Mouse (Mus musculus): ENCODE data around the gene Gtf2b.

Gene Gtf2b

GRCm38 (mm10) chr3:142817506-142817905 is 52.7 kb downstream of the Gtf2b start:
- no peak for DNase-seq (ENCODE audit: low read depth, low spot score)

DNA sequence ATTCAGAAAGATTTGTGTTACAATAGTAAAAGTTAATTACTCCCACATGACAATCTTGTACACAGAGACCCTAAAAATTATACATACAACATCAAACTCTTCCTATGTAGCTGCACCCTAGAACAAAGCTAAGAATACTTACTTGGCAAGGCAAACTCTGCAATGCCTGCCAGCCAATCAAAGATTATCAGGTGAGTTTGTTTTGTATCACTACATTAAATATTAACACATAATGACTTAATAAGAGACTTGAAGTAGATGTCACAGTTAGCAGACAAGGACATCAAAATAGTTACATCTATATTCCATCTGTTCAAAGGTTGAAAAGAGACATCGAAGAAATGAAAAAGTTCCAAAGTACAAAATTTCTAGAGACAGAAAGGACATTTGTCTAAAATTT is 58.8 kb downstream of the Gtf2b start:
- no peak for DNase-seq (ENCODE audit: low read depth, low spot score)

DNA sequence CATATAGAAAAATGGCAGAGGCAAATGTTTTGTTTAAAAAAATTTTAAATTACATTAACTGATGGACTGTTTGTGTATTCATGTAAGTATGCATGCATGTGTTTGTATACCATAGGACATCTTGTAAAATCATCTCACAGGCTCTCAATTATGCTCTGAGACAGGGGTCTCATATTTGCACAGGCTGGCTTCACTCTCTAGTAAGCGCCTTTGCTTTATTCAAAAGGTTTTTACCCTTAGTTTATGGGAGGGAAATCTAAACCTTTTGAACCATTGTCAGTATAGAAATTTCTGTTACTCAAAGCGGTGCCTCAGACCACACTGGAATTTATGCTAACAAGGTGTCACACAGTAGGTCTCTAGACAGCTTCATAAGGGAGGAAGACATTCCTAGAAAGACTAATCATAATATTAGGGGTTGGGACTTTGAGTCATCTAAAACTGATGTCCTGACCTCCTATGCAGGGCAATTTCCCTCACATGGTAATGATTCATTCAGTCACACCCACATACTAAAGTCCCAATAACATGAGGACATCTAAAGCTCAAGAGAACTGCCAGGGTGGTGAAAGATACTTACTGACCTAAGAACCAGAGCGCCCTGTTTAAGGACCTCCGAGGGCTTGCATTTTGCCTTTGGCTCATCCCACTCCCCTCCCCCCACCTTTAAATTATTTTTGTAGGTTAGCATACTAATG is 61.8 kb downstream of the Gtf2b start:
- no peak for DNase-seq (ENCODE audit: low read depth, low spot score)

DNA sequence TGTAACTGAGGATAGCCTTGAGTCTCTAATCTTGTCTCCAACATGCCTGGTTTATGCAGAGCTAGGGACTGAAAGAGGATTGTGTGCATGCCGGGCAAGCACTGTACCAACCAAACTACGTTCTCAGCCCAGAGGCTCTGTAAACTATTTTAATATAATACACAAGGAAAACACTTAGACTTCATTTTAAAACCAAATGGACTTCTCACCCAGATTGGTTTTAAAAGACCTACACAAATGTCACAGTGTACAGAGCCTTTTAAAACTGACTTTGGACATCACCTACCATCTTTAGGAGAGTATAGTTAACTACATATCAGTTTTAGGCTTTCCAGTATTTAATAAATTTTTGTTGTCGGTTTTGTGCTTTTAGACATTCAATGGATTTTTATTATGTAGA is 68.1 kb downstream of the Gtf2b start:
- DNase-seq (ENCODE audit: low read depth, low spot score), result no peak

Measured in WW6 (cell line).